Mouse (Mus musculus): ENCODE results near the gene S100a3. TPM values are rescaled to one million over a fixed set of nuclear protein-coding genes. Genes with fewer than 3 reads are reported as not detected.

Gene S100a3
- polyA plus RNA-seq, 1 experiment = 0.46 TPM

DNA sequence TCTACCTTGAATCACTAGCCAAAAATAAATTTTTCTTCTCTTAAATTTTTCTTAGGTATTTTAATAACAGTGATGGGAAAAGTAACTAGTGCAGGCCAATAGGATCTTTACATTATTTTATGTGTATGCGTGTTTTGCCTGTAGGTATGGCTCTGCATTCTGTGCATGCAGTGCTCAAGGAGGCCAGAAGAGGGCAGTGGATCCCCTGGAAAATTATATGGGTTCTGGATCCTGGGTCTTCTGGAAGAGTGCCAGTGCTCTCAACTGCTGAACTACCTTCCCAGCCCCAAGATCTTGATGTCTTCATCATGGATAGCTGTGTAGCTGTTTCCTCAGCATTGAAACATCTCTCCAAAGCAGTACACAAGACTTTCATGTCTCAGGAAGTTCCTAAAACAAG lies 21.8 kb downstream of the S100a3 start:
- no peaks in the 10 kb centered on the region for H3K36me3 ChIP-seq (ENCODE audit: control insufficient read depth, insufficient read depth, low read length)
- no peak for DNase-seq (ENCODE audit: low read depth in 1 of 2, low spot score in 2 of 2)
- TF ChIP-seq CTCF (IDR thresholded peaks at IDR 0.05; ENCODE audit: extremely low read depth, insufficient read depth, insufficient read length, insufficient replicate concordance) = no peak
- TF ChIP-seq POLR2A (IDR thresholded peaks at IDR 0.05; ENCODE audit: low read depth, low read length) = no peak
- no peaks in the 10 kb centered on the region for H3K27me3 ChIP-seq (ENCODE audit: control insufficient read depth, insufficient read depth, low read length)
- peaks cover 17% of the 10 kb centered on the region; the same call in 1 of the 2 replicates for H3K4me1 ChIP-seq (ENCODE audit: control insufficient read depth, insufficient read depth, insufficient read length)
- no peak overlapping the region for H3K27ac ChIP-seq (ENCODE audit: insufficient read depth, low read length)
- no peak overlapping the region for H3K4me3 ChIP-seq (ENCODE audit: extremely low read depth, insufficient read depth, insufficient read length)
- WGBS = 98% methylated on average over 1 of the region's 1 CpGs

DNA sequence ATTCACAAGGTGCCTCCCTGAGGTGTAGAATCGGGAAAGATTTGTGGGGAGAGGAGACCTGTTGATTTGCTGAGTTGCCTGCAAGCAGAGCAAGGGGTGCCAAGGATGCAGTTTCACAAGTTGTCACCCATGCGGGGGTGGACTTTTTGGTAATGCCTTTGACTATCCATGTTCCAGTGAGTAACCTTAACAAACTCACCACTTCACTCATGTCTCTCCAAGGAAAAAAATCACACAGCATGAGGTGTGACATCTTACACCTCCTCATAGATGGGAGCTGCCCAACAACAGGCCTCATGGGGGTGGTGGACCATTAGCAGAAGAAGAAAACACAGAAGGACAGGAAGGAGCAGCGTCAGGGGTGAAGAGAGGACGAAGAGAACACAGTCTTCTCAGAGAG lies 22.2 kb downstream of the S100a3 start:
- H3K27me3 ChIP-seq (ENCODE audit: control insufficient read depth, insufficient read depth, low read length) = no peaks in the 10 kb centered on the region
- DNase-seq (ENCODE audit: low read depth in 1 of 2, low spot score in 2 of 2) = no peak
- no peak overlapping the region for H3K4me3 ChIP-seq (ENCODE audit: extremely low read depth, insufficient read depth, insufficient read length)
- TF ChIP-seq POLR2A (IDR thresholded peaks at IDR 0.05; ENCODE audit: low read depth, low read length) (no peak), CTCF (IDR thresholded peaks at IDR 0.05; ENCODE audit: extremely low read depth, insufficient read depth, insufficient read length, insufficient replicate concordance) (no peak)
- no peaks in the 10 kb centered on the region for H3K36me3 ChIP-seq (ENCODE audit: control insufficient read depth, insufficient read depth, low read length)
- H3K4me1 ChIP-seq (ENCODE audit: control insufficient read depth, insufficient read depth, insufficient read length) = peaks cover 20% of the 10 kb centered on the region; the same call in 1 of the 2 replicates
- H3K27ac ChIP-seq (ENCODE audit: insufficient read depth, low read length) = no peak overlapping the region
- 92% methylated on average over 4 of the region's 4 CpGs for WGBS

DNA sequence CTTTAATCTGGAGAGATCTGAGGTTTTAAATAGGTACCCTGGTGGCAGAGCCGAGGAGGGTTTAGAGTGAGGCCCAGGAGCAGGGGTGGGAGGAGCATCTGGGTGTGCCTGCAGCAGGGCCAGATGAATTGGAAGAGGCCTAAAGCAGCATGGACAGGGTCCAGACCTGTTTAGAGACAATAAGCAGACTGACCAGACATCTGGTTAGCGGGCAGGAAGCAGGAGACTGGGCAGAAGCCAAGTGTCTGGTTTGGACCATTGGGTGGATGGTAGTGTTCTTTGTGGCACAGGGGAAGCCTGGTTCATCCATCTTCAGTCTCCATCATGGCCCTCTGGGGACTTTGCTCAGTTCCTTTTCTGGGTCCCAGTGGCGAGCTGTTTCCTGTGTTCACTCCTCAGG lies 23.5 kb downstream of the S100a3 start:
- TF ChIP-seq POLR2A (IDR thresholded peaks at IDR 0.05; ENCODE audit: low read depth, low read length) (no peak), CTCF (IDR thresholded peaks at IDR 0.05; ENCODE audit: extremely low read depth, insufficient read depth, insufficient read length, insufficient replicate concordance) (no peak)
- Histone ChIP-seq H3K4me3 (ENCODE audit: extremely low read depth, insufficient read depth, insufficient read length) (no peak overlapping the region), H3K27me3 (ENCODE audit: control insufficient read depth, insufficient read depth, low read length) (no peaks in the 10 kb centered on the region), H3K27ac (ENCODE audit: insufficient read depth, low read length) (no peak overlapping the region), H3K4me1 (ENCODE audit: control insufficient read depth, insufficient read depth, insufficient read length) (peaks cover 27% of the 10 kb centered on the region; the same call in 1 of the 2 replicates), H3K36me3 (ENCODE audit: control insufficient read depth, insufficient read depth, low read length) (no peaks in the 10 kb centered on the region)
- no peak for DNase-seq (ENCODE audit: low read depth in 1 of 2, low spot score in 2 of 2)
- 36% methylated on average over 3 of the region's 3 CpGs for WGBS

DNA sequence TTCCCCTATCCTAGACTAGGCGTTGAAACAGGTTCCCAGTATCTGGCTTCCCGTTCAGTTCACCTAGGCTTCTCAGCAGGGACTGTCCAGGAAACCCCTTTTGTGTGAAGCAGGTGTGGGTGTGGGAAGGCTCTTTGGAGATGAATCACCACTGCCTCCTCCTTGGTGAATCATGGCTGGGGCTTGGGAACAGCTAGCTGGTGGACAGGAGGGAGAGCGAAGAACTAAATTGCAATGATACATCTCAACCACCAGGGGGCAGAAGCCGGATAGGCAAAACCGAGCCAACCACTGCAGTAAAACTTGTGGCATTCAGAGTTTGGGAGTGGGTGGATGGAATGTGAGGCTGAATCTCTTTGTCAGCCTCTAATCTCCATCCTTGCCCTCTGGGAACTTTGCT lies 25.2 kb downstream of the S100a3 start:
- TF ChIP-seq CTCF (IDR thresholded peaks at IDR 0.05; ENCODE audit: extremely low read depth, insufficient read depth, insufficient read length, insufficient replicate concordance) (peak; percentile 77; the same call in 1 of the 2 replicates), POLR2A (IDR thresholded peaks at IDR 0.05; ENCODE audit: low read depth, low read length) (no peak)
- WGBS = 27% methylated on average over 5 of the region's 5 CpGs
- no peaks in the 10 kb centered on the region for H3K27me3 ChIP-seq (ENCODE audit: control insufficient read depth, insufficient read depth, low read length)
- DNase-seq (ENCODE audit: low read depth in 1 of 2, low spot score in 2 of 2) = peak; percentile 43 to 55
- no peaks in the 10 kb centered on the region for H3K36me3 ChIP-seq (ENCODE audit: control insufficient read depth, insufficient read depth, low read length)
- H3K27ac ChIP-seq (ENCODE audit: insufficient read depth, low read length) = no peak overlapping the region
- H3K4me3 ChIP-seq (ENCODE audit: extremely low read depth, insufficient read depth, insufficient read length) = no peak overlapping the region
- peaks cover 40% of the 10 kb centered on the region; the same call in 1 of the 2 replicates for H3K4me1 ChIP-seq (ENCODE audit: control insufficient read depth, insufficient read depth, insufficient read length)

DNA sequence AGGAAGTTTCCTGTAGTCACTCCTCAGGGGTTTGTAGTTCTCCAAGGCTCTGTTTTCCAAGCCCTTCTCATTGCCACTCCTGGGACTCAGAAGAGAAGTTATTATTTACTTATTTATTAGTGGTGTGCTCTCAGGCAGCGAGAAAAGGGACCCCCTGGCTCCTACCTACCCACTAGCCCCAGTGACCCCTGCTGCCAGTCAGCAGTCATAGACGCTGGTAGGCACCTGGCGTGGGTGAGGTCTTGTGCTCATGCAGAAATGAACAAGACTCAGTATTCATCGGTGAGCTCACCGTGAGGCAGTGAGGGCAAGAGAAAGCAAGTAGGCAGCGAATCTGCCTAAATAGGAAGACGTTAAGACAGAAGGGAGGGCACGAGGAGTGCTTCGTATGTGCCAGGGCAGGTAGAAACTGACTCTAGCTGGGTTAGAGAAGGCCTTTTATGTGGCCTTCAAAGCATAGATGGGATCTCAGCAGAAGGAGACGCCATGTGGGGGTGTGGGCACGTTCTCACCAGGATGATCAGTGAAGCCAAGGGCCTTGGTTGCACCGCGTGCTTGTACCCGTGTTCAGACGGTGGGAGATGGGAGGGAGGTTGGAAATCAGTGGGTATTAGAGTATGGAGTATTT lies 25.8 kb downstream of the S100a3 start:
- TF ChIP-seq POLR2A (IDR thresholded peaks at IDR 0.05; ENCODE audit: low read depth, low read length) = no peak
- no peak for TF ChIP-seq CTCF (IDR thresholded peaks at IDR 0.05; ENCODE audit: extremely low read depth, insufficient read depth, insufficient read length, insufficient replicate concordance)
- Histone ChIP-seq H3K4me3 (ENCODE audit: extremely low read depth, insufficient read depth, insufficient read length) (no peak overlapping the region), H3K4me1 (ENCODE audit: control insufficient read depth, insufficient read depth, insufficient read length) (peaks cover 40% of the 10 kb centered on the region; the same call in 1 of the 2 replicates), H3K27me3 (ENCODE audit: control insufficient read depth, insufficient read depth, low read length) (no peaks in the 10 kb centered on the region), H3K27ac (ENCODE audit: insufficient read depth, low read length) (peak overlapping the region; percentile 87), H3K36me3 (ENCODE audit: control insufficient read depth, insufficient read depth, low read length) (no peaks in the 10 kb centered on the region)
- no peak for DNase-seq (ENCODE audit: low read depth in 1 of 2, low spot score in 2 of 2)
- WGBS = 50% methylated on average over 15 of the region's 15 CpGs

DNA sequence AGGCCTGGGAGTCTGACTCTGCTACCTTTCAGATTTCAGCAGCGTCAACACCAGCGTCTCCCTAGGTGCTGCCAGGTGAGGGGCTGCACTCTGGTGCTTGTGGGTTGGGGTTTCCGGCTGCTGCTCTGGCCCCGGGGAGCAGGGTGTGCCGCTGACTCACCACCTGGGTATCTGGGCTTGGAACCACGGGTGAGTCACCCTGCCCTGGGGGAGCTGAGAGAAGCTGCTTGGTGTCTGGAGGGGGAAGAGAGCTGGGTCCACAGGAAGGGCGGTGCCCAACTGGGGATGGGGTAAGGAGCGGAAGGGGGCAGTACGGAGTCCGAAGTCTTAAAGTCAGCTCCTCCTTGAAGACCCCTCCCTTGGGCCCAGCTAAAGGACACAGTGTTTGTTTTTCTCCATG lies 26.5 kb downstream of the S100a3 start:
- Histone ChIP-seq H3K4me3 (ENCODE audit: extremely low read depth, insufficient read depth, insufficient read length) (peak overlapping the region; percentile 2; the same call in 1 of the 2 replicates), H3K27me3 (ENCODE audit: control insufficient read depth, insufficient read depth, low read length) (no peaks in the 10 kb centered on the region), H3K4me1 (ENCODE audit: control insufficient read depth, insufficient read depth, insufficient read length) (peaks cover 40% of the 10 kb centered on the region; the same call in 1 of the 2 replicates), H3K36me3 (ENCODE audit: control insufficient read depth, insufficient read depth, low read length) (no peaks in the 10 kb centered on the region), H3K27ac (ENCODE audit: insufficient read depth, low read length) (peak overlapping the region; percentile 87)
- peak; percentile 63 to 90 for DNase-seq (ENCODE audit: low read depth in 1 of 2, low spot score in 2 of 2)
- TF ChIP-seq CTCF (IDR thresholded peaks at IDR 0.05; ENCODE audit: extremely low read depth, insufficient read depth, insufficient read length, insufficient replicate concordance) = no peak
- WGBS = 11% methylated on average over 10 of the region's 10 CpGs

Measured in spleen, adult 2 months (tissue).